Mouse (Mus musculus) adipocyte (in vitro differentiated cells): ENCODE data around the gene Slc44a3.

Experiments used
- DNase-seq: peaks from one replicate; pipeline ENCODE4 v3.0.0-alpha.2; 2016; ENCODE audit warnings: low spot score

Gene Slc44a3

DNA sequence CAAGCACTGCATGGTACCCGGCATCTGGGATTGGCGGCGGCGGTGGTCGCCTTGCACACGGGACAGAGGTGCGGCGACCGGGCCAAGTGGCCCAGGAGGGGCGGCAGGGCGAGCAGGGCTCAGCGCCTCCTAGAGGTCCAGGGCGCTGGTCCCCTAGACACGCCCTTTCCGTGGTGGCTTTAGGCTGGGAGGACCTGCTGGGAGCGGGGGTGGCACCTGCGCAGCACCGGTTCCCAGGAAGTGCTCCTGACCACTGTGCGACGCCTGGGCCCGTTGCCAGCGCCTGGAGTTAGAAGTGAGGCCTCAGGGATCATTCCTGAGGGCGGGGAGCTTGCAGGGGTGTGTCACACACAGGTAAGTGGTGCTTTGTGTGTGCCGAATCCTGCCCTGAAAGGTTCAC lies at the start of gene Slc44a3:
TSS of gene Slc44a3 (minus strand) at position 229 of the 400 bp plus-strand sequence.
- no peak for DNase-seq

DNA sequence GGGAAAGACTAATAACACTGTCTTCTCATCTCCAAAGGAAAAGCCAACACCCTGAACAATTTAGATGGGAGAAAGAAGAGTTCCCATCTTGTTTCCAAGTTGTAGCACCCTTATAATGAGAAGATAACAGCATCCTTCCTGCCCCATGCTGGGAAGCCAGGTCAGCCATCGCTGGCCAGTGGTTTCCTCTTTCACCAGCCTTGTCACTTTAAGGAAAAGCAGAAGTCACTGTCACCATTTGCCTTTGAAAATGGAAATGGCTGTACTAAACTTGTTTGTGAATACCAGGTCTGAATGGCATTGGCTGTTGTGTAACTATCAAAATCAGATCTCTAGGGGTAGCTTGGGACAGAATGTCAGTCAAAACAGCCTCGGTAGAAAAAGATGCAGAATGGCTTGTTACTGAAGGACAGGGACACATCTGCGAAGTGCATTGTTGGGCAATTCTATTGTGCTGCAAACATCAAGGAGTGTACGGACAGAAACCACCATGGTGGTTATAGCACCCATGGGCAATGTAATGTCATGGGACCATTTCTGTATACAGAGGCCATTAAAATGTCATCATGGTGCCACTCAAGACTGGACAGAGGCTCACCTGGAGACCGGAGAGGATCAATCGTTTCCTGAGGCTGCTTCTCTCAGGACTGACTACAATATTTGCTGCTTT lies 47.8 kb upstream of the Slc44a3 start:
- DNase-seq = no peak

DNA sequence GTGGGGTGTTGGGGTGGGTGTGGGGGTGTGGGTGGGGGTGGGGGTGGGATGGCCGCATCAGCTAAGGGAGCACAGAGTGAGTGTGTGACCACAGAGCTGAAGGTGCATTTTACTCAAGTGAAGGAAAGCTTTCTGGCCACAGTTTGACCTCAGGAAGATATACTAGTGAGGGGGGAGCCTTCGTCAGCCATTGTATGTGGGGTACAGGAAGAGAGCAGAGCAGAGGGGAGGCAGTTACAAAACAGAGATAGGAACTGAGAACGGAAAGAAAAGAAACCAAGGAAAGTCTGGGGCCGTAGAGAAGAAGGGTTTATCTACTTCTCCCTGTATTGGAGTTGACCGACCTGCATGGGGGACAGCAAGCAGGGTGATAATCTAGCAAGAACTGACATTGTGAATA lies 47.2 kb upstream of the Slc44a3 start:
- DNase-seq = no peak

DNA sequence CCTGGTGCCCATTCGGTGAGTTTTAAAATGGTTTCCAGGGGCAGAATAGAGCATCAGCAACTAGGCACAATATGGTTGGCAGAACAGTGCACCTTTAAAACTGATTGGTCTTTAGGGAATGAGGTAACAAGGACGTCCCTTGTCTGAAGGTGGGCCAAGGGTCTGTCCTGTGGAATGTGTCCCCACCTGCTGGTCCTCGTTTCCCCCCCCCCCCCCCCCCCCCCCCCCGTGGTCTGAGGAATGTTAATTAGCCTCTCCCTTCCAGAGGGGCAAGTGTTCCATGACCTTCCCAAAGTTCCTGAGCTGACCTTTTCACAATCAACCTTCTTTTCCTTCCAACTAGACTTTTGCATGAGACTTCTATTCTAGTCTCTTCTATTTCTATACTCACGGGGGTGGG lies 46.5 kb upstream of the Slc44a3 start:
- no peak for DNase-seq

DNA sequence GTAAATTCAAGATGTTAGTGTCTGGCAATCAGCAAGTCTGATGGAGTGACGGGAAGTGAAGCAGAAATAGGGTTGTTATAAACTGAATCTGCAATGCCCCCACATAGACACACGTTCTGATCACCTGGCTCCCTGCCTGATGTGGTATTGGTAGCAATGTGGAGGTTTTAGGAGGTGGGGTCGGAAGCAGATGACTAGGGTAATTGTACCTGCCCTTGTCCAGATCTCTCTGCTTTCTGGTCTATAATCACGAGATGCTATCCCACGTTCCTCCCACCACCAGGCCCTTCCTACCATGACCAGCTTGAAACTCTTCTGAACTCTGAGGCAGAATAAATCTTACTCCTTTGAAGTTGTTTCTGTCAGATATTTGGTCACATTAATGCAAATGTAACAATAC lies 45.4 kb upstream of the Slc44a3 start:
- no peak for DNase-seq

DNA sequence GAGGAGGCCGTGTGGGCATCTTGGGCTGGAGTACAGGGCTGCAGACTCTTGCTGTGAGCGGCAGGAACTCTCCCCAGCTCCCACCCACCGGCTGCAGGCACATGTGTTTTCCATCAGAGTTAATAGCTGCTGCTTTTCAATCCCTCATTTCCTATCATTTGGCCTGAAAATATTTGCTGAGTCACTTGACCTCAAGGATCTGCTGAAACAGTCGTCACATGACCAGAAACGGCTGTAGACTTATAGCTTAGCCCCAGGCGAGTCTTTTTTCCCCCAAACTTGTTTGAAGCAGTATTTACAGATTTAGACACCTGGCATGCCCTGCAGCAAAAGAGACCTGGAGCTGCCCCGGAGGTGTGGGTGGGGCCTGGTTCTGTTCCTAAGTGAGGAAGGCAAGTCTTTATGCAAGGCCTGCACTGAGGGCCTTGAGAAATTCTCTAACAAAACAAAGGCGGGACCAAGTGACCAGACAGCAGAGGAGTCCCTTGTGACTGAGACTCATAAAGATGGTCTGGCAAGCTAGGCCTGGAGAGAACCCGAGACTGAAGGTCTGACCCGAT lies 44.9 kb upstream of the Slc44a3 start:
- DNase-seq = peak; percentile 90

DNA sequence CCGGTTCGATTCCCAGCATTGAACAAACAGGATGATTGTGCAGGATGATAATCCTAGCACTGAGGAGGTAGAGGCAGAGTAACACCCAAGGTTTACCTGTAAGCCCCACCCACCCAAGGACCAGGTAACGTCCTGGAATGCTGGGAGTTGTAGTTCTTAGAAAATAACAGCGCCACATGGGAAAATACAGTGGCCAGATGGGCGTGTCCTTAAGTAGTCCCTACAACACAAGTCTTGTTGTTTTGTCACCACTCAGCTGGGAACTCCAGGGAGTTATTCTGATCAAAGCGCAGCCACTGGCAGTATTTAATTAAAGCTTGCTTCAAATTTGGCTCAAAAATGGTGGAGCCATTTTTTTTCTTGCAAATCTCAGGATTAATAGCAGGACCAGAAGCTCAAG lies 44.2 kb upstream of the Slc44a3 start:
- DNase-seq = no peak

DNA sequence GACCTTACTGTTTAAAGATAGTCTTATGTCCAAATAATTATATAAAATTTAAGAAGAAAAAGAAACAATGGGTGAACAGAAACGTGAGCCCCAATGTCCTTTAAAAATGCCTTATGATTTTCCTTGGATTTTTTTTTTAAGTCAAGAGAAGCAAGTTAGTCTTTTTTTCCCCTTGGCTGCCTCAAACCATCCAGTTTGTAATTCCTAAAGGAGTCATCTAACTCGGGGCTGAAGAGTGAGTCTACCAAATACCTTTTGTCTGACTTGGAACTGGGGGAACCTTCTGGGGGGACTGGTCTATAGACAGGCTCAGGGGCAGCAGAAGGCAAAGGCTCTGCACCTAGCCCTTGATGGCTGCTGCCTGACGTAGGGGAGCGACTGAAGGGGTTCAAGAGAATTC lies 42.2 kb upstream of the Slc44a3 start:
- DNase-seq = no peak

DNA sequence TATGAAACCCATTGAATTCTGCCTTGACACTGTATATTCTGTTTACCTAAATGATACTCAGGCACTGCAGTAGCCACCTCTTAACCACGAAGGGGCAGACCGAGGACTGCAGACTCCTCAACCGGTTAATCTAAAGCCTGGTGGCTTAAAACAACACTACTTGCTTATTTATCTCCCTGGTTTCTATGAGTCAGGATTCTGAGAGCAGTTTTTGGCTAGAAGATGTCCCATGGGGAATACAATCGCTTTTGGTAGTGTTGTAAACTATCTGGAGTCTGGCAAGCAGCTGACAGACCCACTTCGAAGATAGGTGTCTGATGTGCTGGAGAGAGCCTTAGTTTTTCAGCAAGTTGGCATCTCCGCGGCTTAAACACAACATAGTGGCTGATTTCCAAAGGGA lies 41.7 kb upstream of the Slc44a3 start:
- DNase-seq = peak; percentile 89

DNA sequence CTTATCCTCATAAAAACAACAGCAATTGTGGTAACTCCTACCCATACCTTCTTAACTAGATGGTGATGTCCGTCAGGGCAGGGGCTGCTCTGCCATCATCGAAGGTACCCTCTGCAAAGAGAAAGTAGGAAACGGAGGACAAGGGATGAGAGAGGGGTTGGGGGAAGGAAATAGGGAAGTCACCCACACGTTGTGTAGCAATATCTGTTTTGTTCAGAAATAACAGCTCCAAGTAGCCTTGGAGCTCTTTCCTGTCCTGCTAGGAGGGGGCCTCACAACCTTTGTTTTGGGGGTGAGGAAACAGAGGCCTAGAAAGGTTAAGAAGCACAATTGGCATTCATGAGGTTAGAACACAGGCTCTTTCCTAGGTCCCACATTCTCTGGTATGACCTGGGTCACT lies 39.3 kb upstream of the Slc44a3 start:
- DNase-seq = no peak

DNA sequence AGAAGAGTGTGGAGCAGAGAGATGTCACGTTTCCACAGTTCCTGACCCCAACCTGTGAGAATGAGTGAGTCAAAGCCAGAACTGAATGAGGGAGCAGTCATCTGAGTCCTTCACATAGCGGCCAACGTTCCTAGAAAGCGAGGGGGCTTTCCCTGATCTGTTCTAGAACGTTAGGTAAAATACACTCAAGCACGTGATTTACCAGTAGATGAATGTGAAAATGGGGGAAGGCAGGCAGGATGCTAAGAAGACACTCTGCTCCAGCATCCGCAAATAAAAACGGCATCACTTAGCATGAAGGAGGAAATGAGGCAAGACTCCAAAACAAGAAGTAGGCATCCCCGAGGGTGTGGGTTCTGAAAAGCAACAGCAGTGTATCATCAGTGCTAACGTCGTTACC lies 38.4 kb upstream of the Slc44a3 start:
- DNase-seq = no peak

DNA sequence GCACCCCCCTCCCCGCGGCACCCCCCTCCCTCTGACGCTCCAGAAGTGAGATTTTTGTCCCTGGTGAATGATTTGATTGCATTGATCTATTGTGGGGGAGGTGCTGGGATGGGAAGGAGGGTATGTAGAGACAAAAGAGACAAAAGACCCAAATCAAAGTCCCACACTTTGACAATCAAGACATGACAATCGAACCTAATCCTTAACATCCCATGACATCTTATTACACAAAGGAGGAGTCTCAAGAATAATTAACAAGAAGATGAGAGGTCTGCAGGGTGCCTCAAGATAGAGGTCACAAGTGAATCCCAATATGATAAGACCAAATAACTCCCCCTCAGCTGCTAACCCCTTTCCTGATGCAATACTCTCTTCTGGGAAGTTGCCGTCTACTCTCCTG lies 37.6 kb upstream of the Slc44a3 start:
- DNase-seq = no peak

DNA sequence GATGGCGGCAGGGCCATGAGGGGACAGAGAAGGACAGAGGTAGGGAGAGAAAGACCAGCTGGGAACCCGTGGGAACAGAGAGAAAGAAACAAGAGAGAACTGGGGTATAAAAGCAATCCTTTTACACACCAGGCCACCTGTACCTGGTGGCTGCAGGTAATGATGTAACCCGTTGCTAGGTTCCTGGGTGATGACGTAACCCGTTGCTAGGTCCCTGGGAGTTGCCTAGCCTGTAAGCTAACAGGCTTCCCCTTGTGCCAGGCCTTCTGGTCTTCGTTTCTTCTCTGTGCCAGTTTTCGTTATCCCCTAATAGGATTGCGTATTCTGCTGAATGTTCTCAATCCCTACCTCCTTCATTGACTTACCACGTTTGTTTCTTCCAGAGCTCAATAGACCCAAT lies 36.8 kb upstream of the Slc44a3 start:
- no peak for DNase-seq

DNA sequence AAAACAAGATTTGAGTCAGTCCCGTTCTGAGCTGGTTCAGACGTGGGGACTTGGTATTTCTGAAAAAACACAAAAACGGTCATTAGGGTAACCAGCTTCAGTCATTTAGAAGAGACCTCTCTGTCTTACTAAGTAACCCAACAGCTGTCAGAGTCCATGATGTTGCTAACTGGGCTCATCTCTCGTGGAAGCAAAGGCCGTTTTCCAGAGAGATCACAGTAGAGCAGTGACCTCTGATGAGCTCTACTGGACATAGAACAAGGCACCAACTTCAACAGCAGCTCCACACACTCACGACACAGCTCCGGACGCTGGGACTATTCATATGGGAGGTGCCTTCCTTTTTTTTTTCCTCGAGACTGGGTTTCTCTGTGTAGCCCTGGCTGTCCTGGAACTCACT lies 35.7 kb upstream of the Slc44a3 start:
- no peak for DNase-seq

DNA sequence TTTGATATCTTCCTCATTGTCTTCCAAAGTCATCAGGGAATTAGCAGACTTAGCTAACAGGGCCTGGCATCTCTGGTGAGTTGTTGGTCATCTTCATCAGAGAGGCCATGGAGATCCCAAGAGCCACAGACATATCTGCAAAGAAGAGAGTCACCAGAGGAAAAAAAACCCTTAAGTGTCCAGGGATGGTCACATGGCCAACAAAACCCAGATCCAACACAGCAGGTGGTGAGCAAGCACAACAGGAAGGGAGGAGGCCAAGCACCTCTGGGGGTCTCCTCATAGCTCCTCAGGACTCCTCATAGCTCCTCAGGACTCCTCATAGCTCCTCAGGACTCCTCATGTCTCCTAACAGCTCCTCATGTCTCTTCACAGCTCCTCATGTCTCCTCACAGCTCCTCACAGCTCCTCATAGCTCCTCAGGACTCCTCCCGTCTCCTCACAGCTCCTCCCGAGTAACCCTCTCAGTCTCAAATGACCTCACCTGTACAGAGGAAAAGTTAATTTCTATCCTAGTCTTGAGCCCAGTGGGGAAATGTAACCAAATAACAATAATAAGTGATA lies 35.2 kb upstream of the Slc44a3 start:
- no peak for DNase-seq

DNA sequence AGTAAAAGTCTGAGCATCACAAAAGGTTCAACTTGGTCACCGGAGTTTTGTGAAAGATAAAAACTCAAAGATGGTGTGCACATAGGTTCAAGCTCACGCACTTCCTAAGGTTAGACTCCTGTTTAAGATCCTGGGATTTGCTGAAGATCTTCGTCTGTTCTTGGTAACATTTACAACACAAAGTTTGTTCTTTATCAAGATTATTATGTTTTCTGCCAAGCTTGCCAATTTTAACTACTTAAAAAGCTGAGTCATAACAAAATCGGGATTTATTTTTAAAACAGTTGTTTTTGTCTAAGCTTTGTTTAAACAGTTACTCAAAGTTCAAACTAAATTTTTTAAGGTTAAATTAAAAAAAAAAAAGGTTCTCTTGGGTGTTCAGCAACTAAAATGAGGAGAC lies 34.7 kb upstream of the Slc44a3 start:
- peak; percentile 42 for DNase-seq

DNA sequence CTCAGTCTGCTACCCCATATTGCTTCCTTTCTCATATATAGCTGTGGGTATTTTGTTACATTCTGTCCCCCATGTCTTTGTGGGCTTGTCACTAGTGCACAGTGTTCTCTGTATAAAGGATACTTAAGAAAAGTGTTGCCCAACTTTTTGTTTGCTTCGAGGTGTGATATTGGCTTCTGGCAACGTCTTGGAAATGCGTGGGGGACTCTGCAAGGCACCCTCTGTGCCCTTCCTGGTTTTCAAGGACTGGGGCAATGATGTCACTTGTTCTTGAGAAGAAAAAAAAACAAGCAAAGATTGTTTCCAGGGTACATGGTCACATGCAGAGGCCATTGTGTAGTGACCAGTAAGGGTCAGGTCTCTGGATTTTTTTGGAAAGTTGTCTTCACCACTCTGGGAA lies 29.6 kb upstream of the Slc44a3 start:
- peak; percentile 23 for DNase-seq

DNA sequence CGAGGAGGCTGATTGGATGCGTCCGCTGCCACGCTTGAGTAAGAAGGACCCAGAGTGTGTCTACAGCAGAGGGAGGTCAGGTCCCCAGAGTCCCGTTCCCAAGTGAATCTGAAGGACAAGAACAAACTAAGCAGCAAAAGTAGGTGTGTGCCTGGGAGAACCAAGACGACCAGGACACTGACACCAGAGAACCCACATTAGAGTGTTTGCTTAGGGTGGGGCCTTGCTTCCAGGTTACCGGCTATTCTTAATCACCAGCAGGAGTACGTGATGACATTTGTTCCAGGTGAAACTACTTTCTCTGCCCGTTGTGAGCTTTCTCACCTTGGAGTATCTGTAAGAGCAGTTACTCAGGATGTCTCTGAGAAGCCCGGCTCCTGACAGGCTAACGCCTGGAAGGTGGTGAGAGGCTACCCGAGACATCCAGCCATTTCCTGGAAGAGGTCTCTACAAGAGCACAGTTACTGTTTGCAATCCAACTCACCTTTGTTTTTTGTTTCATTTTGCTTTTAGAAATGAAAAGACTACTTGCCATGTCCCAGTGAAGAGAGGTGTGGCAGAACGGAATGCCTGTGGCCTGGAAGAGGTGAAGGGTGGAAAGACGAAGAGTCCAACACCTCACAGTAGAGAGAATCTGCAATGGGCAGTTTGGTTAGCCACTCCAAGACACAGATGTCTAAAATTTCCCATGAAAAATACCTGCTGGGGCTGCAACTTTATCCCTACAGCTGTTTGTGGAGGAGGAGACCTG lies 28.1 kb upstream of the Slc44a3 start:
- DNase-seq = no peak

DNA sequence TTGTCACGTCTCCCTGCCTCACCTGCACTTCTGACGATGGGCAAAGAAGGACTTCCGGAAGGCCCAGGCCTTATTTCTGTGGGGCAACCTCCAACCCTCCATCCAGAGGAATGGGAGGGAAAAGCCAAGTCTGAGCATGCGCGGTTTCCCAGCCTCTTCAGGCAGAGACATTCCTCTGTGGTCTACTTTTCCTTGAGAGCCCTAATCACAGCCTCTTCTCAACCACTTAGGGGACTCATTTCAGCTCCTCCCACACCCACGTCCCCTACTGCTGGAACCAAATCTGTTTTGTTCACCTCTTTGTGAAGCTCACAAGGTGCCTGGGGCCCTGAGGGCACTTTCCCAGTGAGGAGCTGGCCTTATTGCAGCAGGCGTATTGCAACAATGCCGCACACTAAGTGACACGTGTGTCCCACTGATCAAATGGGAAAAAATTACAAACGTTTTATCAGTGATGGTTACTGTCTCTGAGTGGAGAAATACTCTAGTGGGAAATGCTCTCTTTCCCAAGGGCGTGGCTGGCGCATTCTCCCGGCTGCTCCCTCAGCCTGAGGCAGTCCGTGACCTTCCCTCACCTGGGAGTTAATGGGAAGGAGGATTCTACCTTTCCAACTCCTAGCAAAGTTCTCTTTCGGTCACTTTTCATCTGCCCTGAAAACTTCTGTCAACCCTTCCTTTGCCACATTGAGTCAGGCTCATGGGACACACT lies 27.4 kb upstream of the Slc44a3 start:
- no peak for DNase-seq

DNA sequence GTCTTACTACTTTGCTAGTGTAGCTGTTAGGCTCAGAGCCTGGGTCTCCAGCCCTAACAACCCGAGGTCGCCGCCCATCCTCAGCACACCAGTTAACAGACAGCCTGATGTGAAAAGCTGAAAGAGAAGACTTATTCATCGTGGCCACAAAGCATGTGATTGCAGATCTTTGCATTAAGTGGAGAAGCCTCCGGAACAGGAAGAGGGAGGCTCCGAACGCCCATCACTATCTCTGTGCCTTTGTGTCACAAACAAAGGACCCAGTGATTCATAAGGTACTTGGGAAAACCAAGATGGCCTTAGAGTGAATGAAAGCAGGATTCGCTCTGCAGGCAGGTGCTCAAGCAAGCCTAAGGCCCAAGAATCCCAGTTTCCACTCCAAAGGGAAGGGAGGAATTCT lies 26.7 kb upstream of the Slc44a3 start:
- DNase-seq = no peak

DNA sequence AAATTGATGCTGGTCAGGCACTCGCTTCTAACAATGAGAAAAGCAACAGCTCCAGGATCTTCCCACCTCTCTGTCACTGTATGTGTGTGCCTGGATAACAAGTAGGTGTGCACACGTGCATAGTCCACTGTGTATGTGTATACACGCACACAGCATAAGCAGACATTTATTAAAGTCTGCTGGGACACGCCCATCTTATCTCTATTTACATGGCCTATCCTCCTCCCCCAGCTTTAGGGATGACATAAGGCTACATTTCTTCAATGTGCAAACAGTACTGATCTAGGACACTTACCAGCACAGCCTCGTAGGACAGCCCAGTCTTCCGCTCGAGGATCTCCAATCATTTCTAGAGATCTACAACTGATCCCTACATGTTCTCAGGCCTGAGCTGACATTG lies 24.1 kb upstream of the Slc44a3 start:
- DNase-seq = no peak

DNA sequence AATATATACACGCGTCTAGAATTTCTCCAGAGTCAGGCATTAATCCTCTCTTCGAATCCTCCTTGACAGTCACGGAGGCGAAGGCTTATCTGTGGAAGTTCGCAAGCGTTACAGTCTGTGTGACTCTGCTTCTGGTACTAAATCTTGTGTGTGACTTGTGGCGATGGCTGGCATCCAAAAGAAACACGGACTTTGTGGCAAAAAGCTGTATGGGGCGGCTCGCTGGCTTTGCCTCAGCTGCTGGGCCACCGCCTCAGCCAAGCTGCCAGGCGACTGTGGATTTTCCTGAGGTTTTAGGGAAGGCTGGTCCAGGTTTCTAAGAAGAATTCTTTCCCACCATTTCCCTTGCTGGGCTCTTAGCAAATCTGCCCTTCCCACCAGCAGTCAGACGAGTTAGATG lies 21.1 kb upstream of the Slc44a3 start:
- peak; percentile 89 for DNase-seq

DNA sequence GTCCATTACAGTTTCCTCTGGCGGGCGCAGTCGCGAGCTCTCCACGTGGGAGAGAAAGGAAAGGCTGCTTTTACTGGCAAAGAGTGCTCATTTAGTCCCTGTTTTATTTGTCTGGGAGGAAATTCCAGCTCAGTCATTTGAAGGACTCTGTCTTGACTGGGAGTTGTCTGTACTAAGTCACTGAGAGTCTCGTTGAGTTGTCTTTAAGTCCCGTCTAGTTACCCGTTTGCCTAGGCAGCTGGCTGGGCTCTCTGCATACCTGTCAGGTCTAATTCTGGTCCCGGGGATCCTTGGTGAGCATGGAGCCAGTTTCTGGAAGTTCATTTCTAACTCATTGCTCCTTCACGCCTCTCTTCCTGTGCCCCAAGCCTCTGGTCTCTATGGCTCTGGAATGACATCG lies 20.5 kb upstream of the Slc44a3 start:
- no peak for DNase-seq
